Mouse (Mus musculus) megakaryocyte, embryonic 14.5 days (primary cell): ENCODE measurements around the gene Chst3.

Source experiments
- FLI1 ChIP-seq: IDR thresholded peaks from 2 replicates; pipeline ENCODE4 v1.6.1; 2012; ENCODE audit warnings: low read length, inconsistent platforms, mixed read lengths
- GATA1 ChIP-seq: IDR thresholded peaks from 3 replicates; pipeline ENCODE4 v1.6.1; 2012; ENCODE audit warnings: mixed read lengths, low read length, inconsistent platforms, borderline replicate concordance

DNA sequence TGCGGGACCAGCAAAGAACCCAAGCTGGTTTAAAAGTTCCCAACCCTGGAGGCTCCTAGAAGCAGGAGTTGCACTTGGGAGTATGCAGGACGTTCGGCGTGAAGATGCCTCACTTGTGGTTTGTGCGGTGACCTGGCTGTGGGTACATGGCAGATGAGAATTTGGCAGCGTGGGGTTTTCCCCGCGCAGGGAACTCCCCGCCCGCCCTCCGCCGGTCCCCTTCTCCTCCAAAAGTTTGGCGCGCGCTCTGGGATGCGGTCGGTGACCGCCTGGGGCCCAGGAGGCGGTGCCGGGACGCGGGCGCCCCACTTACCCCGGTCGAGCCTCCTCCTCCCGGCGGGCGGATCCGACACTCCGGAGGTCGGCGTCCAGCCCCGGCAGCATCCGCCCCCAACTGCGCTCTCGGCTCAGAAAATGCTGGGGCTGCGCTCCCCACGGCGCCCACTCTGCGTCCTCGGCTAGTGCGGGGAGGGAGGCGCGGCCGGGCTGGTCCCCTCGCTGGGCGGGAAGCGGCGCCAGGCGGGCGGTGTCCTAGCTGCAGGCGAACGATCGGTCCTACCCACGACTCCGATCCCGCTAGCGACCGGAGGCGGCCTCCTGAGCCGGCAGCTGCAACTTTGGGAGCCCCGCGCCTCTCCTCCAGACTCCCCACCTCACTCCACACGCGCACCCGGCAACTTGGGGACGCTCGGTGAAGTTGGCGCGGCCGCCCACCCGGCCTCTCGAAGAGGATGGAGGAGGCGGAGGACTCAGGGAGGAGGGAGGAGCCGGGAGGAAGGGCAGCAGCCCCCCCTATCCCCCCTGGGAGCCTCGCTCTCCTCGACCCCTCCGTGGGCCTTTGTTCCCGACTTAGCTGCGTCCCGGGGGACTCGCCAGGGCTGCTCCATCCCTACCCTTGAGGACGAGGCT is at the start of gene Chst3:
- TF ChIP-seq GATA1 (no peak), FLI1 (no peak)
